Mouse (Mus musculus) embryo, embryonic 11.5 days (tissue): ENCODE measurements at regions not wholly inside any gene's neighbourhood (a gene's known extent, or its start where the extent isn't known, plus 50 kb on each side); places are given as distances from the start of the nearest gene placed in this dataset.

Experiments
- DNase-seq: peaks from one replicate; pipeline ENCODE4 v3.0.0-alpha.2; 2012; ENCODE audit warnings: low read depth, low spot score

DNA sequence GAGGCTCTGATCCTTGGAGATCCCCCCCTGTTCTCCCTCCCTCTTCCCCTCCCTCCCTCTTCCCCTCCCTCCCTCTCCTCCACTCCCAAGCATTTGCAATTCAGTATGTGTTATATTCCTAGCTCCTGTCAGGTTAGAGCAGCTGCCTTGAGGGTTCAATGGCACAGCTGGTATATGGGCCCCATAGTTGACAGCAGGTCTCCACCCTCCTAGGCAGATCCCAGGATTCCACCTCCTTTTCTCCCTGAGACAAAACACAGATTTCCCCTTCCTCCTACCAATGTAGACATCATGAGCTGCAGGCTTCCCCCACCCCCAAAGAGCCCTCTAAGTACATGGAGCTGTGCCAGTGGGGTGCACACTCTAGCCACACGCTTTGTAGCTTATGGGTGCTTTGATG lies 137.8 kb downstream of the Unc5cl start:
- DNase-seq, result no peak

DNA sequence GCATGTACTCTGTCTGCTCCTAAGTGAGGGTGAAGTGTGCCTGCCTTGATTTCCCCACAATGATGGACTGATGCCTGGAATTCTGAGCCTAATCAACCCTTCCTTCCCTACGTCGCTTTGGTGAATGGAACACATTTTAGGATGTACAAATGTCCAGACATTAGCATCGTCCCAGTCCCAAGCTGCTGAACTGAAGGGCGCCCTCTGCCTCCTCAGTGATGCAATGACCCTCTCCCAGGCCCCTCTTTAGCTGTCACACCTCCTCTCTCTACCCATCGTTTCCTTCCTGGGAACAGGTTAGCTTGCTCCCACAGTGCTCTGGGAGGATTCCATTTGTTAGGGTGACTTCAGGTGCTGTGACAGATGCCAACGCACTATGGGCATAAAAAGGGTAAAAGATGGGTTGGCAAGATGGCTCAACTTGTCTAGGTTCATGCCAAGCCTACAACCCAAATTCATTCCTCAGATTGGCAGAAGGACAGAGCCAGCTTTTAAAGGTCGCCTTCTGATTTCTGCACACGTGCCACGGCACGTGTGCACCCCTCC lies 140.8 kb downstream of the Unc5cl start:
- no peak for DNase-seq

GRCm38 (mm10) chr17:48596406-48596805 lies 141.7 kb downstream of the Unc5cl start:
- no peak for DNase-seq

DNA sequence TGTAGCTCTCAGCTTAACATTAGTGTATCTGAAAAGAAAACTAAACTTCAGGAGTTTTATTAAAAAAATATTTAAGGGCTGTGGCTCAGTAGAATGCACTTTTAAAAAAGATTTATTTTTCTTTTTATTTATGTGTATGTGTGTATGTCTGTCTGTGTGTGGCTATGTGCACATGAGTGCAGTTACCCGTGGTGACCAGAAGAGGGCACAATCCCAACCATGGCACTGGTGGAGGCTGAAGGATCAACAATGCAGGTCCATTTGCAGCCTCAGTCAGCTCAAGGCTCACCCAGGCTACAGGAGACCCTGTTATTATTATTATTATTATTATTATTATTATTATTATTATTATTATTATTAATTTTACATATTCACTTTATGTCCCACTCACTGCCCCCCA lies 142.6 kb downstream of the Unc5cl start:
- DNase-seq, result no peak

DNA sequence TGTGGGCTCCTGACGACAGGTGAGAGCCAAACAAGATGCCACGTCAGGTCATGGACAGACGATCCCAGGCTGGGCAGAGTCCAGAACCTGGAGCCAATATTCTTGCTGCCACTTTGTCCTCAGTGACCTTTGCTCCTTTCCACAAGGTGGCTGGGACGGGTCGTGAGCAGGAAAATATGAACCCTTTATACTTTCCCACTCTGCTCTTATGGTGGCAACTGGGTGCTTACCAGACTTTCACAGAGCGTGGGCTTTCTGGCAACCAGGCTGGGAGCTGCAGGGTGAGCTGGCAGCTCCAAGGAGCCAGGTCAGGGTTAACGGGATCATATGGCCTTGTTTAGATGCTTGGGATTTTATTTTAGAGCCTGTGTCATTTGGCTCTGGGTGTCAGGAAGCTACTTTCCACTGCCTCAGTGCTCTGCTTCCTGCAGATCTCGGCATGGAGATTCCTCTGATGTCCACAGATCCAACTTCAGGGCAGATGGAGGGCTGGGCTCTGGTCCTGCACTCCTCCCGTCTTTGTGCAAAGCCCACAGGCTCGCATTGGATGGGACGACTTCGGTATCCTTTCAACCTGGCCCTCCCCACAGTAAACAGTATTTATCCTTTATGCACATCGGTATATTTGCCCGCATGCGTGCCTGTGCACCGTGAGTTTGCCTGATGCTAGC lies 143.9 kb downstream of the Unc5cl start:
- DNase-seq, result no peak

GRCm38 (mm10) chr17:48600176-48600575 lies 145.5 kb downstream of the Unc5cl start:
- DNase-seq, result no peak

GRCm38 (mm10) chr17:48602554-48602953 lies 147.9 kb downstream of the Unc5cl start:
- DNase-seq, result peak; percentile 48

- DNase-seq, result no peak
Observed at GRCm38 (mm10) chr17:48606767-48607166, 152.1 kb downstream of the Unc5cl start.

- no peak for DNase-seq
Observed at GRCm38 (mm10) chr17:48608315-48608714, 153.6 kb downstream of the Unc5cl start.

- no peak for DNase-seq
Observed at GRCm38 (mm10) chr17:48610107-48610506, 155.4 kb downstream of the Unc5cl start.

DNA sequence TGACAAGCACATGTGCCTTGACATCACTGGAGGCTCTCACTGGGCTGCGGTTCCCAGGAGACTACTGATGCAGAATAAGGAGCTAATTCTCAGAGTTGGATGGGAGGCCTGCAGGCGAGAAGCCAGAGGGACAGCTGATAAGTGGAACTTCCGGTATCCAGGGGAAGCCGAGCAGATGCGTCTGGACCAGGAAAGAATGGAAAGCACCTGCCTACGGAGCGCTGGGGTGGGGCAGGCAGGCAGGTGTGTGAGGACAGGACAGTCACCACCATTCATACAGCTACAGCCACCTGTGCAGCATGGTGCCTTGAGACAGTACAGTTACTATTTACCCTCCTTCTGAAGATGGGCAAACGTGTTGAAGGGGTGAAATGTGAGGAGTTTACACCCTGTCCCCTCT lies 156.1 kb downstream of the Unc5cl start:
- DNase-seq, result no peak

DNA sequence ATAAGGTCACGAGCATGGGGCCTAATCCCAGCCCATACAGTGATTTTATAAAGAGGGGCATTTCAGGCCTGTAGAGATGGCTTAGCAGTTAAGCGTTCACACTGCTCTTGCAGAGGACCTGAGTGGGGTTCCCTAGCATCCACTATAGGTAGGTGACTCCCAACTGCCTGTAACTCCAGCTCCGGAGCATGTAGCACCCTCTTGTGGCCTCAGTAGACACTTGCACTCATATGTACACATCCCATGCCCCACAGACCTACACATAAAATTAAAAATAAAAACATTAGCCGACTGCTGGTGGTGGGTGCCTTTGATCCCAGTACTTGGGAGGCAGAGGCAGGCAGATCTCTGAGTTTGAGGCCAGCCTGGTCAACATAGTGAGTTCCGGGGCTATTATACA lies 158.8 kb downstream of the Unc5cl start:
- no peak for DNase-seq

DNA sequence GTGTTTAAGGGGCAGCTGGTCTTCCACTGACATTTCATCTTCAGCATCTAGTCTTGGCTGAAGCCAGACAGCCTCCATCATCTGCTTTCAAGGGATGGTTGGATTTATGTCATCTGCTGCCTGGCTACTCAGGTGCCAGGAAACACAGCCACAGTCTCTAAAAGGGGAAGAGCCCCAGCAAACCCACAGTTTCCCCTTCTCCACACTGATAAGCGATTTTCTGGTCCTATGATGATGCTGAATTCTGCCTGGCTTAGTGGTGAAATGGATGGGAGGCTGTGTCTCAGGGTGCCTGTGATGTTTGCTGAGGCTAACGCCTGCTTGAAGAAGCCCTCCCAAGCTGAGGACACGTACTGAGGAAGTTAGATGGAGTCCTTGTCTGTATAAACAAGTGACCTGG lies 160.5 kb downstream of the Unc5cl start:
- DNase-seq, result no peak

GRCm38 (mm10) chr17:48616205-48616604 lies 161.5 kb downstream of the Unc5cl start:
- no peak for DNase-seq

GRCm38 (mm10) chr17:48620896-48621295 lies 166.2 kb downstream of the Unc5cl start:
- DNase-seq, result no peak

DNA sequence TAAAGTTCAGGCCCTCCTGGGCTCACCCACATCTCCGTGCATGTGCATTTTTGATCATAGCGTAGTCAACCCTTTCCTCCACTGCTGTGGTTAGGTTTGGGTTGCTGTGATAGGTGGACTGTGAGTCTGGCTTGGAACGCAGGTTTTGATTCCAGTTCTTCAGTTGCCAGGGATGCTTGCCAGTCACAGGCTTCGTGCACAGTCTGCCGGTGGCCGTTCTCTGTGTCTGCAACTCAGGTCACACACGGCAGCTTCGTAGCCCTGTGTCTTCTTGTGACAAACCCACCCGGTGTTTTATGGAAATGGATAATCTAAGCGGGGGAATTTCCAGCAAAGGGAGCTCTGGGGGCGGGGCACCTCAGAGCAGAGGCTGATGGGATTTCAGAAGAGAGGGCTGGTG lies 167.0 kb downstream of the Unc5cl start:
- DNase-seq, result no peak

- no peak for DNase-seq
Observed at GRCm38 (mm10) chr17:48624937-48625336, 170.2 kb downstream of the Unc5cl start.

- DNase-seq, result no peak
Observed at GRCm38 (mm10) chr17:48625971-48626370, 171.3 kb downstream of the Unc5cl start.

DNA sequence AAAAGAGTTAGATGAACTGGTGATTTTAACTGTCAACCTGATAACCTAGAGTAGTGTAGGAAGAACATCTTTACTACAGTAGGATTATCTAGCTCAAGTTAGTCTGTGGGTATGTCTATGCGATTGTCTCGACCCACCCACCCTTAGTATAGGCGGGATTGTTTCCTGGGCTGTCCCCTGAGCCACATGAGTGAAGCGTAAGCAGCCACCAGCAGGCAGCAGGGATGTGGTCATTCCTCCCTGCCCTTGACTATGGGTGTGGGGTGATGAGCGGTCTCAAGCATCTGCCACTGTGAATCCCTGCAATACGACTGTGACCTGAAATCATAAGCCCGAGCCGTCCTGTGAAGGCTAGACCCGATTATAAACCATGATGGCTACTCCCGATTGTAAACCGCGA lies 184.9 kb downstream of the Unc5cl start:
- DNase-seq, result no peak

DNA sequence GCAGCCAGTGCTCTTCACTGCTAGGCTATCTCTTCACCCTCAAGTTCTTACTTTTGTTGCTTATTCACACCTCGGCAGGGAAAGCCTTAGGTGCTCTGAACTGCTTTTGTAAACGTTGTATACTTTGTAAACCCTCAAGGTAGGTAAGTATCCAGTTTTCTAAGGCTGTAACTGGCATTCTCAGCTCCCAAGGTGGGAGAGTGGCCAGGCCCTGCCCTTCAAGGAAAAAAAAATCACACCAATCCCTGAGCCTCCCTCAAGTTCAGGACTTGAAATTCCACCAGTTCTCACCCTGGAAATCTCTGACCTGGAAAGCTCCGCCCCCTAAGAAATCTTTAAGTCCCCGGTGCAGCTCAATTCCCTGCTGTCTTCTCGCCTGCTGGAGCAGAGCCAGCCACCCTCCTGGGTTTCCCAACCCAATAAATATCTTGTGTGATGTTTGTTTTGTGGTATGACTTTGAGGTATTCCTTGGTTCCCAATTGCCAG lies 188.9 kb downstream of the Unc5cl start:
- no peak for DNase-seq

DNA sequence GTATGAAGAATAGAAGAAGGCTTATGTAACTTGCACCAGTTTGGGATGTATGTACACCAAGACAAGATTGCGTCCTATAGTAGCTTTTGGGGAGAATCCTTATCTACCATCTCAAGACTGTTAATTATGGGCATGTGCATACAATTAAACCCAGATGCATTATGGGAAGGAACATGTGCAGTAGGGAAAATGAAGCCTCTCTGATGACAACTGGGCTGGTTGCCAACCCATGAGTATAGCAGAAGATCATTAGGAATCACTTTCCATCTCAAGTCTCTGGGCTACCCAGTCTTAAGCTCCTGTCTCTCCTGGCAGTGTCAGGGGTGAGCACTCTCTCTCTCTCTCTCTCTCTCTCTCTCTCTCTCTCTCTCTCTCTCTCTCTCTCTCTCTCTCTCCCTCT lies 190.4 kb downstream of the Unc5cl start:
- no peak for DNase-seq

DNA sequence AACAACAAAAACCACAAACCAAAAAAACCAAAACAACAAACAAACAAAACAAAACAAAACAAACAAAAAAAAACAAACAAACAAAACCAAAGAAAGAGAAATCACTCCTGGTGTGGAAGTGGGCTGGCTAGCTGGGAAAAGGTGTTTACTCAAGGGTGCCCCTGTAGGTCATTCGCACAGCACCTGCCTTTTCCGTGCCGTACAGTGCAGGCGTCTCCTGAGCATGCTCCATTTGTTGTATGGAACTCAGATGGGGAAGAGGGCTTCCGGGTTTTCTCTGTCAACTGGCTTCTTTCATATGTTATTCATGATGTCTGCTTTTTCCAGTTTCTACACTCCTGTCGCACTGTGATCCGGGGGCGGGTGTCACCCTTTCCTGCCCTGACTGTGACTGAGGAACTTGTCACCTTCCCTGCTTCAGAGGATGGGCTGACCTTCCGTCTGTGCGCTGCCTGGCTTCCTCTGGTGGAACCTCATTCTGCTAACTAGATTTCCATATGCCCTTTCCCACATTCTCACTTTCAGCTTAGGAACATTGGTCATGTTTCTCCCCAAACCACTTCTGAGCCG lies 192.0 kb downstream of the Unc5cl start:
- DNase-seq, result no peak

DNA sequence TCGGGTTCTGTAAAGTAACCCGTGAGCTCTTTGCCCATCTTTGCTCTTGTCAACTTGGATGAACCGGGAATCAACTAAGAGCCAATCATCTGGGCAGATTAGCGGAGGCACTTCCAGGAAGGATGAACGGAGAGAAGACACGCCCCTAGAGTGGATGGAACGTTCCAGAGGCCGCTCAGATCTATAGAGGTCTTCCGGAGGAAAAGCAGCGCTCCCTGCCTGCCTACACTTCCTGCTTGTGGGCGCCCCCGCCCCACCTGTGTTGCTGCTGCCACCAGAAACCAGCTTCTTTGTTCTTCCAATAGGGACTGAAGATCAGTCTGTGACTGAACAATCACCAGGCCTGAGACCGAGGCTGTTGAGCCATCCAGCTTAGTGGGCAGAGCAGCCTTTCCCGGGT lies 192.7 kb downstream of the Unc5cl start:
- no peak for DNase-seq
